Mouse (Mus musculus) effector memory CD4-positive, alpha-beta T cell, adult 7 months (primary cell): ENCODE data around the gene Eif5a2. TPM values are rescaled to one million over a fixed set of nuclear protein-coding genes. Genes with fewer than 3 reads are reported as not detected.

ENCODE experiments used
- polyA plus RNA-seq: library from polyadenylated mRNA; unstranded; fragments of 100-300 nt; shearing (Covaris generic); gene quantifications from one replicate; pipeline ENCODE4 v1.2.1, GENCODE M21; 2017

Eif5a2 gene
- polyA plus RNA-seq = 6.9 TPM

DNA sequence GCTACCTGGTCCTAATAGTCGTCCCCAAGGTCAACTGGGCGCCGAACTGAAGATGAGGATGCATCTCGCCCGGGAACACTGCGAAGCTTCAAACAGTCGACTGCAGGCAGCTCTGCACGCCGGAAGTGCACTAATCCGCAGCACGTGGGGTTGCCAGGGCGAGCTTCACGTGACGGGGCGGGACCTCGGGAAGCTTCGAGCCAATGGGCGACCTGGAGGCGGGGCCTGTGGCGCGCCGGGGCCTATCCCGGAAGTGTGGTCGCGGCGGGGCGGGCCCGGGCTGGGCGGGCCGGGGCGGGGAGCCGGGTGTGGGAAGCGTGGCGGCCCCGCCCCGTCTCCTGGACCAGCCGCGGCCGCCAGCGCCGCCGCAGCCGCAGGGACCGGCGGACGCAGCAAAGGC is at the start of gene Eif5a2:
Gene Eif5a2 (plus strand): TSS at position 283 of the 400 bp plus-strand sequence.

GRCm38 (mm10) chr3:28805301-28806097 is 24.4 kb downstream of the Eif5a2 start, which contains the start of gene Rpl22l1:
TSS of gene Rpl22l1 (plus strand) at chr3:28805436.

Other genes with a start within 250 kb of the Eif5a2 start
- gene Slc2a2, start 83.4 kb upstream of the Eif5a2 start, polyA plus RNA-seq = not detected
- 354 TPM for gene Rpl22l1, start 24.2 kb downstream of the Eif5a2 start, polyA plus RNA-seq
- not detected for gene Gm1527, start 111.3 kb downstream of the Eif5a2 start, polyA plus RNA-seq